8 mouse cellular contexts compared by ENCODE assay signal in genomic region chr3:138526916-138527666, GRCm38 (mm10). TPM values are rescaled to one million over a fixed set of nuclear protein-coding genes. Genes with fewer than 3 reads are reported as not detected.
DNase-seq lines count a peak whose midpoint lies in the region; ATAC-seq and TF ChIP-seq lines count a peak whose summit lies in the region.

No protein-coding gene starts in this region.

- peak overlapping the region; percentile 96 for H3K4me3 ChIP-seq in hindbrain, embryonic 13.5 days

- no peaks in the 10 kb centered on the region for H3K9me3 ChIP-seq in hindbrain, embryonic 13.5 days

- peak overlapping the region; percentile 78 for H3K4me2 ChIP-seq in hindbrain, embryonic 13.5 days

- H3K36me3 ChIP-seq in hindbrain, embryonic 13.5 days = no peaks in the 10 kb centered on the region

- peak; percentile 99 for DNase-seq in Patski (ENCODE audit: low read depth, low spot score)
- DNase-seq in cerebellum, postnatal 14 days = peak; percentile 97 to 98
- DNase-seq in frontal cortex, postnatal 14 days (ENCODE audit: low spot score in 2 of 2) = peak; percentile 96 to 98
- DNase-seq in layer of hippocampus, postnatal 25 days (ENCODE audit: extremely low spot score in 1 of 2, low spot score in 1 of 2) = peak; percentile 83
- DNase-seq in lung, postnatal 25 days (ENCODE audit: low spot score) = peak; percentile 99
- DNase-seq in retina, embryonic 14.5 days (ENCODE audit: low spot score) = peak; percentile 98
- DNase-seq in thymus, postnatal 4 days = peak; percentile 95

- under 1% methylated on average over 81 of the region's 85 CpGs for WGBS in hindbrain, embryonic 13.5 days

- peak overlapping the region; percentile 98 for H3K27ac ChIP-seq in hindbrain, embryonic 13.5 days

- CTCF ChIA-PET in Patski (lab: Charles Lee) = interaction anchor here (0.7 to 1.9 kb wide), 2 partner anchors 11 to 69 kb away, joined by 5 to 6 read pairs; no protein-coding TSS in a partner anchor

- POLR2A ChIA-PET in Patski (lab: Charles Lee) = interaction anchor here (0.6 to 1.2 kb wide), 11 partner anchors 16 to 603 kb away, joined by 3 to 14 read pairs (median 4); partner anchors contain the start of gene Metap1

- no peaks in the 10 kb centered on the region for H3K27me3 ChIP-seq in Patski
- no peaks in the 10 kb centered on the region for H3K27me3 ChIP-seq in hindbrain, embryonic 13.5 days

- in situ Hi-C loops in Patski (cut with MboI; ENCODE audit: low pct_unique_long_range_greater_than_20kb) = no loop called here

- H3K4me1 ChIP-seq in hindbrain, embryonic 13.5 days (replicated peaks) = peaks cover 33% of the 10 kb centered on the region

- TF ChIP-seq CTCF in Patski (IDR thresholded peaks at IDR 0.05) = no peak

- peak overlapping the region; percentile 92 for H3K9ac ChIP-seq in hindbrain, embryonic 13.5 days

- peak; percentile 82 for ATAC-seq in Patski
- ATAC-seq in hindbrain, embryonic 13.5 days (ENCODE audit: low FRiP score) = peak; percentile 93

RNA-seq across cellular contexts. Expression of gene Eif4e, which starts 1.1 kb away (rescaled TPM):
- 347 TPM for polyA plus RNA-seq in Patski (2021)
- 317 and 323 TPM in 2 replicates for polyA plus RNA-seq in hindbrain, embryonic 13.5 days (2015; fragmentation: Nextera tagmentation; extraction: Ambion mirVana)
- total RNA-seq in layer of hippocampus, postnatal 25 days (2021) = 100 to 1,000 TPM; 164 to 177 TPM

RNA-seq across cellular contexts. Expression of gene Metap1, which starts 37.8 kb away (rescaled TPM):
- 96.9 TPM for polyA plus RNA-seq in Patski (2021)
- 47.7 and 49.9 TPM in 2 replicates for polyA plus RNA-seq in hindbrain, embryonic 13.5 days (2015; fragmentation: Nextera tagmentation; extraction: Ambion mirVana)
- total RNA-seq in layer of hippocampus, postnatal 25 days (2021) = 10 to 100 TPM; 41.9 to 44.4 TPM

Comparison
In these comparisons a context has a peak if more than half of its experiments do, and no peak if none do; other contexts are left out.
1. Peak in every context shown above with its lines: DNase-seq, ATAC-seq, H3K4me3 ChIP-seq and H3K27ac ChIP-seq.